Comparison of ENCODE assay signal across 10 mouse cellular contexts in the genomic region with DNA sequence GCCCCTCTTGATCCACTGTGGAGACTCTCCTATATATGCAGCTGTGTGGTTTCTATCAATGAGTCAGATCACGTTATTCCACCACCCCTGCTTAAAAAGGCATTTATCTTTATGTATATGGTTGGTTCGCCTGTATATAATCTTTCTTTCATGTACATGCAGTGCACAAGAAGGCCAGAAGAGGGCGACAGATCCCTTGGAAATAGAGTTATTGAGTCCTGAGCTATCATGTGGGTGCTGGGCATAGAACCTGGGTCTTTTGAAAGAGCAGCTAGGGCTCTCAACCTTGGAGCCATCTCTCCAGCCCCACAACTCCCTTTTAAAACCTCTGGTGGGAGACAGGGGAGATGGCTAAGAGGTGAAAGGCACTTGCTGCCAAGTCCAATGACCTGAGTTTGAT. TPM values are rescaled to one million over a fixed set of nuclear protein-coding genes. Genes with fewer than 3 reads are reported as not detected.
DNase-seq lines count a peak whose midpoint lies in the region; ATAC-seq lines count a peak whose summit lies in the region.
"Had no signal": no experiment of that assay in that cellular context is flagged by ENCODE, and none has a peak within 500 bp of the region (broad histone marks: within the 10 kb centered on the region; RNA-seq: fewer than 3 reads in every experiment).

No protein-coding gene starts in this region.

- no peaks in the 10 kb centered on the region for H3K27me3 ChIP-seq in embryonic facial prominence, embryonic 11.5 days (ENCODE audit: control insufficient read depth, insufficient read depth, low read length)
- no peaks in the 10 kb centered on the region for H3K27me3 ChIP-seq in embryonic facial prominence, embryonic 10.5 days (replicated peaks; ENCODE audit: low read depth, poor library complexity, severe bottlenecking)
- no peaks in the 10 kb centered on the region for H3K27me3 ChIP-seq in midbrain, embryonic 15.5 days (replicated peaks)
- no peaks in the 10 kb centered on the region; the same call in 1 of the 2 replicates for H3K27me3 ChIP-seq in heart, embryonic 10.5 days (ENCODE audit: insufficient read depth, poor library complexity, severe bottlenecking)
- H3K27me3 ChIP-seq: heart, embryonic 15.5 days; stomach, embryonic 15.5 days had no signal

- WGBS in embryonic facial prominence, embryonic 11.5 days = 33% methylated on average over 3 of the region's 3 CpGs
- WGBS in embryonic facial prominence, embryonic 10.5 days = 31% methylated on average over 3 of the region's 3 CpGs
- 31% methylated on average over 3 of the region's 3 CpGs for WGBS in midbrain, embryonic 15.5 days
- 24% methylated on average over 3 of the region's 3 CpGs for whole genome bisulfite sequencing in heart, embryonic 10.5 days

- no peak for ATAC-seq in embryonic facial prominence, embryonic 11.5 days (replicated peaks; ENCODE audit: insufficient number of reproducible peaks, low FRiP score, low TSS enrichment, low read depth)
- ATAC-seq in midbrain, embryonic 15.5 days (replicated peaks) = no peak

- no peak overlapping the region for H3K4me2 ChIP-seq in embryonic facial prominence, embryonic 11.5 days (ENCODE audit: low read depth, low read length)
- H3K4me2 ChIP-seq in midbrain, embryonic 15.5 days = no peak overlapping the region
- H3K4me2 ChIP-seq: heart, embryonic 15.5 days; stomach, embryonic 15.5 days had no signal

- no peaks in the 10 kb centered on the region for H3K4me1 ChIP-seq in embryonic facial prominence, embryonic 11.5 days (ENCODE audit: control insufficient read depth, insufficient read depth, low read length)
- no peaks in the 10 kb centered on the region for H3K4me1 ChIP-seq in embryonic facial prominence, embryonic 10.5 days
- no peaks in the 10 kb centered on the region for H3K4me1 ChIP-seq in midbrain, embryonic 15.5 days
- no peaks in the 10 kb centered on the region for H3K4me1 ChIP-seq in heart, embryonic 10.5 days
- H3K4me1 ChIP-seq: heart, embryonic 15.5 days; stomach, embryonic 15.5 days had no signal

- no peak overlapping the region for H3K27ac ChIP-seq in embryonic facial prominence, embryonic 11.5 days (replicated peaks; ENCODE audit: low read depth, low read length)
- no peak overlapping the region for H3K27ac ChIP-seq in embryonic facial prominence, embryonic 10.5 days (replicated peaks)
- no peak overlapping the region for H3K27ac ChIP-seq in midbrain, embryonic 15.5 days
- H3K27ac ChIP-seq in heart, embryonic 10.5 days = no peak overlapping the region
- H3K27ac ChIP-seq: heart, embryonic 15.5 days; stomach, embryonic 15.5 days had no signal

- H3K36me3 ChIP-seq in embryonic facial prominence, embryonic 11.5 days (replicated peaks; ENCODE audit: control insufficient read depth, insufficient read depth, low read depth, low read length) = no peaks in the 10 kb centered on the region
- no peaks in the 10 kb centered on the region for H3K36me3 ChIP-seq in embryonic facial prominence, embryonic 10.5 days (replicated peaks)
- H3K36me3 ChIP-seq in midbrain, embryonic 15.5 days (replicated peaks) = no peaks in the 10 kb centered on the region
- H3K36me3 ChIP-seq in heart, embryonic 10.5 days = no peaks in the 10 kb centered on the region
- H3K36me3 ChIP-seq: heart, embryonic 15.5 days; stomach, embryonic 15.5 days had no signal

- no peak overlapping the region for H3K4me3 ChIP-seq in embryonic facial prominence, embryonic 11.5 days (ENCODE audit: low read depth, low read length)
- no peak overlapping the region for H3K4me3 ChIP-seq in embryonic facial prominence, embryonic 10.5 days
- H3K4me3 ChIP-seq in midbrain, embryonic 15.5 days = no peak overlapping the region
- H3K4me3 ChIP-seq in heart, embryonic 10.5 days = no peak overlapping the region
- H3K4me3 ChIP-seq: heart, embryonic 15.5 days; stomach, embryonic 15.5 days had no signal

- no peaks in the 10 kb centered on the region for H3K9me3 ChIP-seq in embryonic facial prominence, embryonic 11.5 days (replicated peaks; ENCODE audit: control insufficient read depth, low read length)
- H3K9me3 ChIP-seq in embryonic facial prominence, embryonic 10.5 days = no peaks in the 10 kb centered on the region
- no peaks in the 10 kb centered on the region for H3K9me3 ChIP-seq in midbrain, embryonic 15.5 days
- no peaks in the 10 kb centered on the region for H3K9me3 ChIP-seq in heart, embryonic 10.5 days
- H3K9me3 ChIP-seq: heart, embryonic 15.5 days; stomach, embryonic 15.5 days had no signal

- no peak overlapping the region for H3K9ac ChIP-seq in embryonic facial prominence, embryonic 11.5 days (replicated peaks; ENCODE audit: low read length)
- H3K9ac ChIP-seq in midbrain, embryonic 15.5 days = no peak overlapping the region
- H3K9ac ChIP-seq: heart, embryonic 15.5 days; stomach, embryonic 15.5 days had no signal

- peak; percentile 26 for DNase-seq in embryonic facial prominence, embryonic 11.5 days (ENCODE audit: low spot score)
- no peak for DNase-seq in embryonic facial prominence, embryonic 10.5 days (ENCODE audit: low spot score)
- DNase-seq in right cerebral cortex, postnatal 4 days = peak; percentile 31
- DNase-seq in right cerebral cortex, adult 18-20 months = no peak
- DNase-seq in kidney, postnatal 10 days = peak; percentile 25
- peak; percentile 22 for DNase-seq in thymus, postnatal 0 days (ENCODE audit: low spot score)
- no peak for DNase-seq in heart, embryonic 10.5 days (ENCODE audit: low spot score)

RNA-seq across cellular contexts. Expression of gene Hsbp1, which starts 32.9 kb away (rescaled TPM):
- 311 and 315 TPM in 2 replicates for polyA plus RNA-seq in embryonic facial prominence, embryonic 11.5 days (2014; fragmentation: Nextera tagmentation; extraction: Ambion mirVana)
- polyA plus RNA-seq in embryonic facial prominence, embryonic 10.5 days (2016; fragmentation: Nextera tagmentation; extraction: Ambion mirVana) = 238 and 249 TPM in 2 replicates
- 244 and 246 TPM in 2 replicates for polyA plus RNA-seq in thymus, postnatal 0 days (2015; fragmentation: Nextera tagmentation; extraction: Ambion mirVana)
- polyA plus RNA-seq in midbrain, embryonic 15.5 days (2015; fragmentation: Nextera tagmentation; extraction: Ambion mirVana) = 773 and 776 TPM in 2 replicates
- polyA plus RNA-seq in heart, embryonic 10.5 days (2016; fragmentation: Nextera tagmentation; extraction: Ambion mirVana) = 250 and 267 TPM in 2 replicates

Comparison
In these comparisons a context has a peak if more than half of its experiments do, and no peak if none do; other contexts are left out.
1. DNase-seq: peak in embryonic facial prominence, embryonic 11.5 days (single experiment), right cerebral cortex, postnatal 4 days (single experiment), kidney, postnatal 10 days (single experiment) and thymus, postnatal 0 days (single experiment); none in embryonic facial prominence, embryonic 10.5 days (single experiment), right cerebral cortex, adult 18-20 months (single experiment) and heart, embryonic 10.5 days (single experiment).